Mouse (Mus musculus): ENCODE measurements around the gene Tnn. TPM values are rescaled to one million over a fixed set of nuclear protein-coding genes. Genes with fewer than 3 reads are reported as not detected.

Tnn gene
- total RNA-seq (2015), result not detected in 2 replicates
- not detected in 2 replicates for total RNA-seq (2017)

- ATAC-seq (replicated peaks; ENCODE audit: poor library complexity), result no peak
Measured at GRCm38 (mm10) chr1:160153480-160153879, at the start of gene Tnn. Gene Tnn (minus strand): TSS chr1:160153580.

DNA sequence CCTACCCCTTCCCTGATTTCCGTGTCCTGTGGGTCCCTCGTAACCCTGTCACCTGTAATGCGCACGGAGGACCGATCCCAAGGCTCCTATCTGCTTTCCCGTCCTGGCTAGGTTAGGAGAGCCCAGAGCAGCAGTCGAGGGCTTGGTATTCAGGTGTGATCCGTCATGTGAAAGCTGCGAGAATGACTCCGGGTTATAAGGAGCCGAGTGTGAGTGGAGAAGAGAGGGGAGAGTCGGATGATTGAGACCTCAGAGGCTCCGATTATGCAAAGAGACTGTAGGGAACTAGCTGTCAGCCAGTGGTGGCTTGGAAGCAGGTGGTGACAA, 41.9 kb upstream of the Tnn start:
- peak; percentile 27 for ATAC-seq (replicated peaks; ENCODE audit: poor library complexity)

DNA sequence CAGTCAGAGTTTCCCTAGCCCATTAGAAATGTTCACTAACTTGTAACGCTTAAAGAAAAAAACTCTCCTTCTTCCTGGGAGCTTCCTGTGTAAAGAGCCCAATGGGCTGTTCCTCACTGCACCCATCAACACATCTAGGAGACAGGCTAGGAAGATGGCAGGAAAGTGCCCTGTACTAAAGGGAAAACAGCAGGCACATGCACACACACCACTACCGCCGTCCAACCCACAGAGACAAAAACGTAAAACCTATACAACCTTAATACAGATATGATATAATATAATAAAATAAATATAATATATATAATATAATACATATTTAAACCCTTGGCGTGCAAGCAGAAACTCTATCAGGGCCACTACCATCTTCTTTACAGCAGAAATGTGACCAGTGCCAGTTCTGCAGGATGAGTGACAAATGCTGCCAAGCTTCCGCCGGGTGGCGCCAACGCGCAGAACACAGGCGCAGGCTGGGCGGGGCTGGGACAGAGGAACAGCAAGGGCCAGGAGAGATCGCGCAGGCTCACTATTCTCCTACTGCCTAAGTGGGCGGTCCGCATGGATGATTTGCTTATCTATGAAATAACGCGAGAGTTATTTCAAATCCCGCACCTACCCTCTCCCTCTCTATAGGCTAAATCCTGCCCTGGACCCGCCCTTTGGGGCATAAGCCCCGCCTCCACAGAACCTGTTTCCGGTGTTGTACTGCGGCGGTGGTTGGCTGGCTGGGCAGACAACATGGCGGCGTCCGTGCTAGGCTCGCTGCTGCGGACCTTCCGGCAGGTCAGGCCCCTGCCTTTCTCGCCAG, 41.4 kb upstream of the Tnn start, which contains the start of gene Mrps14:
Gene Mrps14 (plus strand): TSS at position 687 of the 808 bp plus-strand sequence.
- ATAC-seq (replicated peaks; ENCODE audit: poor library complexity), result peak; percentile 95

DNA sequence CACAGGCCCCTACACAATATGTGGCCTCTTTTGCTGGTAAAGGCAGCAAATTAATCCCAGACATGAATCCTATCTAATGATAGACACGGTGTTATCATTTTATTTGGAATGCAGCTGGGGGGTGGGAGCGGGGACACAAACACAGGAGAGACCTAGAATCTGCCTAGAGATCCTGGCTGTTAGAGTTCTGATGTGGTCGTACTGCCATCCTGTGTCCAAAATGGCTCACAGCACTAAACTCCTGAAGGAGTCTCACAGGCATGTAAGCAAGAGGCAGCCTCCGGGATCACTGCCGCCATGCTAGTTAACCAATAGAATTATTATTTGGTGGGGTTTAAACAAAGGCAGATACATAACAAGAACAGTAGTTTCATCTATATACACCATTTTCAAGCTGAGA, 31.1 kb upstream of the Tnn start:
- ATAC-seq (replicated peaks; ENCODE audit: poor library complexity), result peak; percentile 81

DNA sequence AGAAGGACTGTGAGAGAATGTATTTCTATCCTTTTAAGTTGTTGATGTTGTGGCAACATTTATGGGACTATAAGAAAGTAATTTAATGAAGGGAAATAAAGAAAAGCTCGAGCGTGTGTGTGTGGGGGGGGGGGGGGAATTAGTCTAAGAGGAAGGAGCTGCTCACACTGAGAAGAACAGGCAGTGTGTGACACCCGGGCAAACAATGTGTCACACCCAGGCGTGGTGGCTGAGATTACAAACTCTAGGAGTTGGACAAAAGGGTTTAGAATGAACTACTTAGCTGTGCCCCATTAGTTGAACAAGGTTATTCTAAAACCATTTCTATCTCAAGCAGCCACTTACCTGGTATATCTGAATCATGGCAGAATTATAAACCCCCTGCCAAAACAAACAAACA, 27.8 kb upstream of the Tnn start:
- ATAC-seq (replicated peaks; ENCODE audit: poor library complexity), result no peak

DNA sequence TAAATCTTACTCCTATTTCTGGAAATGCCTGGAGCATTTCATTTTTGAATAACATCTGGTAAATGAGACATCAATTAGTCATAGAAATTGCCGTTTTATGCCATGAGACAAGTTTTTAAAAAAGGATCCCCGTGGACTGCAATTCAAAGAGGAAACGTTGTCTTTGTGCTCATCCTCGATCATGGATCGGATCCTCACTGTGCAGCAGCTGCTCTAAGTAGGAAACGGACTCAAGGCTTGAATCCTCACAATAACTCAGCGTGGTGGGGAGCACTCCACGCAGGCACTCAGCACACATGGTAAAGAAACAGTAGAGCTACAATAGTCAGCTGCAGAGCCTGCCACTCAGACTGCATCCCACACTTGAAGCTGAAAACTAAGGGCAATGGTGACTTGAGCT, 23.5 kb upstream of the Tnn start:
- no peak for ATAC-seq (replicated peaks; ENCODE audit: poor library complexity)

GRCm38 (mm10) chr1:160166600-160166999, 13.2 kb upstream of the Tnn start:
- ATAC-seq (replicated peaks; ENCODE audit: poor library complexity), result no peak

GRCm38 (mm10) chr1:160158190-160158589, 4.8 kb upstream of the Tnn start:
- no peak for ATAC-seq (replicated peaks; ENCODE audit: poor library complexity)

DNA sequence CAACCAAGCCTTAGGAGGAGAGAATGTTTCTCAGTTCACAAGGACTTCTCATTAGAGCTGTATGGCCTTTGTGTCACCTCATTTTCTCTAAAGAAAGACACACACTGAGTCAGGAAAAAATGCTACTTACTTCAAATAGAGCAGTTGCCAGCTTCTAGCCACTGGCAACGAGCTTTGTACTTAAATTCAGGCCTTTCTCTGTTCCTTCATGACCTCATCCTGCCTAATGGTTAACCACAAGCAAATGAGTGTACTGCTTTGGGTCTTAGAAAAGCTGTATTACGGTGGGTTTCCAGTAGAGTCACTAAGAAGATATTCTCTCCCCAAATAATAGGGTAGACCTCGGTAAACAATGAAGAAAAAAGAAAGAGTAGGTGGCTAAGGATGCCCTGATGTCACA, 2.7 kb downstream of the Tnn start:
- ATAC-seq (replicated peaks; ENCODE audit: poor library complexity), result no peak

GRCm38 (mm10) chr1:160149291-160149906, 4.0 kb downstream of the Tnn start:
- ATAC-seq (replicated peaks; ENCODE audit: poor library complexity), result no peak

- ATAC-seq (replicated peaks; ENCODE audit: poor library complexity), result no peak
Measured at GRCm38 (mm10) chr1:160147274-160147673, 6.1 kb downstream of the Tnn start.

DNA sequence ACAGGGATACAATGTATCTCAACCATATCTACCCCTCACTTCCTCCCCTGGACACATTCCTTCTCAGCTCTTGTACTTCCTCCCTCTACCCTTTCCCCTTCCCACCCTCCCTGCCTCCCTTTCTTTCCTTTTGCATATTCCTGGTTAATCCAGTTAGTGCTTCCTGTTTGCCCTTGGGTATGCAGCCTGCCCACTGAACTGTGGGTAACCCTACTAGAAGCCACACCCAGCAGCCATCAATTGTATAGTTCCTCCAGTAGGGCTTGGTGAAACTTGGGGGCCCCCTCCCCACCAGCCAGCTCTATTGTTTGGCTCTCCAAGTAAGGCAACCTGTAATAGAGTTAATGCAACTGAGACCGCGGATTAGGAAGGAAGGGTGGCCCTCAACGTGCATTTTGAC, 7.8 kb downstream of the Tnn start:
- ATAC-seq (replicated peaks; ENCODE audit: poor library complexity), result no peak

GRCm38 (mm10) chr1:160144343-160144742, 9.0 kb downstream of the Tnn start:
- no peak for ATAC-seq (replicated peaks; ENCODE audit: poor library complexity)

DNA sequence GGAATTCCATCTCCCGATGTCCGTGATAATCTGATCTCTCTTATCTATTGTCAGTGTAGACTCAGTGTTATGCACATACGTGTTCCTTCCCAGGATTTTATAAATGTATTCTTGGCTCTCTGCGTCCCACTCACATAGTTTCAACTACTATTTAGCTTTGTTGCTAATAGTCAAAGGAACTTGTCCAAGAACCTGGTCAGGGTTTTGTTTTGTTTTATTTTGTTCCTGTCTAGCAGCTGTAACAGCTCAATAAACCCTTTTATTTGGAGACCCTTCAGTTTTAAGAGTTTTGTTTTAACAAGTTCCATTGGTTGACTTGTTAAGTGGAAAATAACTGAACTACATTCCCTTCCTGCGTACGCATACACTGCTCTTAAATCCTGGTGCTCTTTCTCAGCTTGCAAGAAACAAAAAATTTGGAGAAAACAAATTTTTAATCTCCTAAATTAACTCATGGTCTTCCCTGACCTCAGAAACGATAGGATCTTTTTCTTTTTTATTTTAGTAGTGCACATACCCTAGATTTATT, 17.0 kb downstream of the Tnn start:
- ATAC-seq (replicated peaks; ENCODE audit: poor library complexity), result no peak

DNA sequence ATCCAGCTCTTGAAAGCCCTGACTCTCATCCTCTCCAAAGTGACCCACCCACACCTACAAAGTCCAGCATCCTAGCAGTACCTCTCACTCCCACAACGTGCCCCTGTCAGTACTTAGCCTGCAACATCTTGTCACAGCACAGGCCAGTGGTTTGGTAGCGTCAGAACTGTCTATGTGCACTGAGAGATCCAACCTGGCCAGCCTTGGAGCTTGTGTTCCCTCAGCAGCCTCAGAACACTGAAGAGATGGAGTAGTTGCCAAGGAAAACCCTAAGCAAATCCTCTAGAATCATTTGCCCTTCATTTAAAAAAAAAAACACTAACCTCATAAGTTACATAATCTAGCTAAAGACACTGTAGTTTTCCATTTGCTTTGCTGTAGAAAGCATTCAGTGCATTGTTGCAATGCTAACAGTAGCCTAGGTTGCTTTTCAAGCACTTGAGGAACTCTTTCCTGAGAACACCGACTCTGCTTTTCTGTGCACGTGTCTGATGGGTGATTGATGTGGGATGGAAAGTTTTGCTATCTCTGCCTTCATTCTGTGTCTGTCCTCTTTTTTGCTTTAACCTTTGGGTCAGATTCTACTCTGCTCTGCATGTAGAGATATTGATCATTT, 19.8 kb downstream of the Tnn start:
- no peak for ATAC-seq (replicated peaks; ENCODE audit: poor library complexity)

GRCm38 (mm10) chr1:160123957-160124356, 29.4 kb downstream of the Tnn start:
- ATAC-seq (replicated peaks; ENCODE audit: poor library complexity), result no peak

GRCm38 (mm10) chr1:160108604-160109003, 44.8 kb downstream of the Tnn start:
- no peak for ATAC-seq (replicated peaks; ENCODE audit: poor library complexity)

- ATAC-seq (replicated peaks; ENCODE audit: poor library complexity), result no peak
Measured at GRCm38 (mm10) chr1:160105426-160105825, 48.0 kb downstream of the Tnn start.

- no peak for ATAC-seq (replicated peaks; ENCODE audit: poor library complexity)
Measured at GRCm38 (mm10) chr1:160100996-160101395, 52.4 kb downstream of the Tnn start.

DNA sequence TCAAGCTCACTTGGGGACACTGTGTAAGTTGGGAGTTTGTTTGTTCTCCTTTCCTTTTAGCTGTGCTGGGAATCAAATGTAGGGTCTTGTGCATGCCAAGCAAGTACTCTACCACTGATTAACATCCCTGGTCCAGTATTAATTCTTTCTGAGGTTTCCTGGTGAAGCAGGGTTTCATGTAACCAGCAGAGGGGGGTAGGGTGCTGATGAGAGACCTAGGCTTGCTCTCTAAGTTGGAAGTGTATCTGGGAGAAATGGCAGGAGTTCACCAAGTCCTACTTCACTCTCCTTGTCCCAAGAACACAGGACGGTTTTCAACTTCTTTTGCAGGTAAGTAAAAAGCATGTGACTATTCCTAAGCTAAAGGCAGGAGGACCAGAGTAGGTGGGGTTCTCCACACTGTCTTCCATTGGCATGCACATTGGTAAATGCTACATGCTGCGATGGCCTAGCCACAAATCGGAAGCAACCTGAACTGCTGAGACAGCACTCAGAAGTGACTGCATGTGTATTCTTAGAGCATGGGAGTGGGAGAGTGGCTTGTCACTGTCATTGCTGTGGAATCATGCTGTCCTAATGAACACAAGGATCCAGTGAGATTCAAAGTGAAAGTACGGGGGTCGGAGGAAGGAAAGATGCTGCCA, 53.6 kb downstream of the Tnn start:
- no peak for ATAC-seq (replicated peaks; ENCODE audit: poor library complexity)

DNA sequence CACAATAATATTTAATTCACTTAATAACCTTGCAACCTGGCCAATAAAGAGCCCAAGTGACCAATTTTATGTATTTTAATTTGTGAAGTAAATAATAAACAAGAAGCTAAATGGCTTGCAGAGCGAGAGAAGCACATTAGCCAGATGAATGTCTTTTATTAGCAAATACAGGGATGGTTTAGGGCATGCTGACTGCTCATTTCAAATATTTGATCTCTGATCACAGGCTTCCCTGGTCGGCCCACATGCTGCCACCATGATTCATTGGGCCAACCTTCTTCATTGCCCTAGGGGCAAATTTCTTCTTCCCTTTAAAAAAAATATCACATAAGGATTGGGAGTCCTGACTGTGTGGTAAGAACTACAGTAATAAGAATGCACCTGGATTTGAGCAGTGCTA, 66.7 kb downstream of the Tnn start:
- no peak for ATAC-seq (replicated peaks; ENCODE audit: poor library complexity)
